Mouse (Mus musculus) lung, postnatal 0 days (tissue): ENCODE data around the gene Fndc3b. TPM values are rescaled to one million over a fixed set of nuclear protein-coding genes. Genes with fewer than 3 reads are reported as not detected.
A peak's percentile ranks its signal among the peaks of the same experiment; 100 is the strongest.
"Not testable (repeated sequence)": the region's sequence is repeated elsewhere in the genome, so short reads cannot be mapped to it uniquely, and the experiment has no call there.

Source experiments
- ATAC-seq: fragments of 200-750 bp; cut with Nextera tagmentation; 2 replicates; pipeline ENCODE4 v1.8.0; 2017; ENCODE audit warnings: moderate library complexity
- DNase-seq: peaks from one replicate; pipeline ENCODE4 v3.0.0-alpha.2; 2016; ENCODE audit warnings: low spot score
- H3K27ac ChIP-seq: fragments of 300-500 bp; sonication (generic); 2 replicates; pipeline ENCODE4 v1.5.1; 2014; ENCODE audit warnings: antibody characterized with exemption, mild to moderate bottlenecking, low read length, mixed read lengths
- H3K27me3 ChIP-seq: fragments of 300-500 bp; sonication (generic); replicated peaks from 2 replicates; pipeline ENCODE4 v1.6.1; 2014; ENCODE audit warnings: low read length, mixed read lengths; ENCODE audit not compliant: insufficient read depth
- H3K36me3 ChIP-seq: fragments of 300-500 bp; sonication (generic); 2 replicates; pipeline ENCODE4 v1.6.1; 2014; ENCODE audit warnings: low read length, mixed read lengths; ENCODE audit not compliant: insufficient read depth
- H3K4me1 ChIP-seq: fragments of 300-500 bp; sonication (generic); 2 replicates; pipeline ENCODE4 v1.6.1; 2014; ENCODE audit warnings: antibody characterized with exemption, low read depth, low read length, mixed read lengths; ENCODE audit not compliant: insufficient read depth
- H3K4me2 ChIP-seq: fragments of 300-500 bp; sonication (generic); replicated peaks from 2 replicates; pipeline ENCODE4 v1.6.1; 2014; ENCODE audit warnings: low read depth, mild to moderate bottlenecking, low read length, moderate library complexity, mixed read lengths
- H3K4me3 ChIP-seq: fragments of 300-500 bp; sonication (generic); 2 replicates; pipeline ENCODE4 v1.5.1; 2014; ENCODE audit warnings: low read depth, low read length
- H3K9ac ChIP-seq: fragments of 300-500 bp; sonication (generic); replicated peaks from 2 replicates; pipeline ENCODE4 v1.6.1; 2014; ENCODE audit warnings: low read depth, mild to moderate bottlenecking
- H3K9me3 ChIP-seq: fragments of 300-500 bp; sonication (generic); 2 replicates; pipeline ENCODE4 v1.6.1; 2016; ENCODE audit warnings: low read length, mixed read lengths
- CTCF ChIP-seq: IDR thresholded peaks from 2 replicates; pipeline ENCODE4 v1.5.1; 2016; ENCODE audit warnings: antibody characterized with exemption, mild to moderate bottlenecking
- EP300 ChIP-seq: IDR thresholded peaks from 2 replicates; pipeline ENCODE4 v1.6.1; 2016; ENCODE audit warnings: antibody characterized with exemption, mild to moderate bottlenecking, control low read depth
- WGBS: fragments of 180-500 bp; shearing (Covaris S2); extraction: QIAGEN DNeasy Blood & Tissue Kit; methylation state at CpG from one replicate; pipeline ENCODE4 v1.1.7; 2014; 5-methylcytosine and 5-hydroxymethylcytosine counted together
- polyA plus RNA-seq: library from polyadenylated mRNA; unstranded; fragments of >200 nt; fragmentation: Nextera tagmentation; extraction: Ambion mirVana; gene quantifications from 2 replicates; pipeline ENCODE4 v1.2.1, GENCODE M21; 2015

Gene Fndc3b
- polyA plus RNA-seq, 1 experiment from 2014 or later: 28.5 TPM

DNA sequence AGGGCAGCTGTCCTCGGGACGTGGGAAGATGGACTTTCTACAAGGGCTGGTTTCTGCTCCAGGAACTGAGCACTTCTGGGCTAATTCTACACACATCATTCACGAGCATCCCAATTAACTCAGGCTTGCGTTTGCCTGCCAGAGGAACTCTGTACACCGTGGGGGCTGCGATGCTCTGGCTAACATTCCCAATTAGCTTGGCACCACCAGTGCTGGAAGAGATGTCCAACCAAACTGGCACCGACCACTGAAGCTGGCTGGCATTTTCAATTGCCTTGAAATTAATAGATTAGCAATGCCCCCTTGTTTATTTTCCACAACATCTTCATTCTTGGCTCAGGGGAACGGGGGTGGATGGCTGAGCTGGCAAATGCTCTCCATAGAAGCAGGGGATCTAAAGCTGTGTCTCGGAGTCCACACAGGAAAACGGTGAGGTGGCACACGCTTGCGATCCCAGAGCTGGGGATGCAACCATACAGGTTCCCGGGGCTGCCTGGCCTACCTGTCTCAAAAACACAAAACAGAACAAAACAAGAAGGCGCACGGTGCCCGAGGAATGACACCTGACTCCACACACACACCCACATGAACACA lies 232.4 kb downstream of the Fndc3b start:
- no peak for ATAC-seq
- Histone ChIP-seq H3K9me3 (no peaks in the 10 kb centered on the region), H3K9ac (no peak overlapping the region), H3K4me3 (no peak overlapping the region), H3K4me2 (no peak overlapping the region), H3K36me3 (peaks cover 13% of the 10 kb centered on the region; the same call in 1 of the 2 replicates), H3K27ac (no peak overlapping the region), H3K27me3 (no peaks in the 10 kb centered on the region), H3K4me1 (no peaks in the 10 kb centered on the region)
- TF ChIP-seq EP300: no peak
- no peak for TF ChIP-seq CTCF
- DNase-seq: no peak
- WGBS: 90% methylated on average over 16 of the region's 16 CpGs

DNA sequence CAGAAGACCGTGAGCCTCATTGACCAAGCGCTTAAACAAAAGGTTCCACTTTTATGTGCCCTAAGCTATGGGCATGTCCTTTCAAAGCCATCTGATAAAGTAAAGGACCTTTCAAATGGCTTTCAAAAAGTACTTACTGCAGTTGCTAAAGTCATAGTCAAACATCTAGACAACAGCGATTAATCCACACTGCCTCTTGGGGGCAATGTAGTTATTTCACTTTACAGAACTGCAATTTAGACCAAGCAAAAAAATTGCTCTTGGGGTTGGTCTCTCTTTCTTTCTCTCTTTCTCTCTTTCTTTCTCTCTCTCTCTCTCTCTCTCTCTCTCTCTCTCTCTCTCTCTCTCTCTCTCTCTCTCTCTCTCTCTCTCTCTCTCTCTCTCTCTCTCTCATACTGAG lies 233.4 kb downstream of the Fndc3b start:
- not testable (repeated sequence) for ATAC-seq, H3K27me3 ChIP-seq, H3K4me2 ChIP-seq, H3K27ac ChIP-seq, H3K9ac ChIP-seq, H3K4me1 ChIP-seq, H3K9me3 ChIP-seq, H3K4me3 ChIP-seq
- 59% methylated on average over 3 of the region's 3 CpGs for WGBS
- peaks cover 14% of the 10 kb centered on the region; the same call in 1 of the 2 replicates for H3K36me3 ChIP-seq
- peak; percentile 47 for TF ChIP-seq CTCF
- DNase-seq: peak; percentile 43

DNA sequence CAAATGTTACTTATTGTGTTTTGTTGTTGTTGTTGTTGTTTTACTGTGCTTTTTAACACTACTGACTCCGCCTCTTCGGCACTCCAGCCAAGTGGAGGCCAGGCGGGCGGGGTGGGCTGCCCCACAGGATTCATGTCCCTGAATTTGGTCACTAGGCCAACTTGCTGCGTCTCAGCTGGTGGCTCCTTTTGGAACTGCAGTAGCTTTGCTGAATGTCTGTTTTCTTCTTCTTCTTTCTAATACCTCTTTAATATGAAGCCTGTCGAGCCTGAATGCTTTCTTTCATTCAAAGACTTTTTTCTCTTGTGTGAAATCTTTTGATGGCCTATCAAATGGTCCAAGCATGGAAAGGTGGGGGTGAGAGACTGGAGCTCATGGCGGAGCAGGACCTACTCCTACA lies 235.2 kb downstream of the Fndc3b start:
- Histone ChIP-seq H3K9me3 (no peaks in the 10 kb centered on the region), H3K4me3 (no peak overlapping the region), H3K4me1 (no peaks in the 10 kb centered on the region), H3K27ac (no peak overlapping the region), H3K9ac (no peak overlapping the region), H3K36me3 (peaks cover 12% of the 10 kb centered on the region; the same call in 1 of the 2 replicates), H3K27me3 (no peaks in the 10 kb centered on the region), H3K4me2 (no peak overlapping the region)
- ATAC-seq (no peak), DNase-seq (no peak)
- no peak for TF ChIP-seq EP300
- TF ChIP-seq CTCF: no peak
- 90% methylated on average over 7 of the region's 7 CpGs for WGBS

DNA sequence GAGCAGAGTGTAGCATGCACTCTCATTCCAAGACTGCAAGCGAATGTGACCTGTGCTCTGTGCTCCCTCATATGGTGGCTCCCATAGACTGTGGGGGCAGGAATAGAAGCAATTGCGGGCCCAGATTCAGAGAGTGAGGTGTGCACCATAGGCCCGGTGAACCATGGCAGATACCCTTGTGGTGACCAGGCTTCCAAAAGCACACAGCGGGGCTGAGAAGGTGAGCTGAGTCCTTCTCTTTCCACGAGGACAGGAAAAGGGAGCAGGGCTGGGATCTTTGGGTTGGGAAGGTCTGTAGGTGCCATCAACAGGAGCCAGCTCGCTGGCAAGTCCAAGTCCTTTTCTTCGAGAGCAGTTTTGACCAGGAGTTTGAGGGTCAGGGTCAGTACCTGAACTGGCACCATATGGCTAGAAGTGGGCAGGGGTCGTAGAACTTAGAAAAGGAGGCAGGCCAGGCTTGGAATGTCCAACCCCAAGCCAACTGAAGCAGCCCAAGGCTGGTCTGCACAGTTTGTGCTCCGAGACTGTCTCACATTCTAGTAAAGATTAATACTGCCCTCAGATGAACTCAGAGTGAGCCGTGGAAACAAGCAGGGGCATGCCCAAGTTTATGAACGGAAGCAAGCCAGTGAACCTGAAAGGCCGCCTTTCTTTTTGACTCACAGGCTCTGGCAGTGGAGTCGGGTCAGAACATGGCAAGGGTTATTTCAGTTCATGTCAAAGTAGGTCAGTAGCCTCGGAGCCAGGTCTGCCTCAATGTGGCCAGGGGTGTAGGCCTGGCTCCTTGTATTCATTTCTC lies 237.1 kb downstream of the Fndc3b start:
- H3K27me3 ChIP-seq: no peaks in the 10 kb centered on the region
- WGBS: 91% methylated on average over 14 of the region's 14 CpGs
- no peak overlapping the region for H3K4me3 ChIP-seq
- H3K4me1 ChIP-seq: no peaks in the 10 kb centered on the region
- no peak for ATAC-seq
- H3K9ac ChIP-seq: no peak overlapping the region
- no peak for TF ChIP-seq CTCF
- TF ChIP-seq EP300: no peak
- peaks cover 19% of the 10 kb centered on the region; the same call in 1 of the 2 replicates for H3K36me3 ChIP-seq
- no peak for DNase-seq
- no peak overlapping the region for H3K4me2 ChIP-seq
- no peak overlapping the region for H3K27ac ChIP-seq
- H3K9me3 ChIP-seq: no peaks in the 10 kb centered on the region

DNA sequence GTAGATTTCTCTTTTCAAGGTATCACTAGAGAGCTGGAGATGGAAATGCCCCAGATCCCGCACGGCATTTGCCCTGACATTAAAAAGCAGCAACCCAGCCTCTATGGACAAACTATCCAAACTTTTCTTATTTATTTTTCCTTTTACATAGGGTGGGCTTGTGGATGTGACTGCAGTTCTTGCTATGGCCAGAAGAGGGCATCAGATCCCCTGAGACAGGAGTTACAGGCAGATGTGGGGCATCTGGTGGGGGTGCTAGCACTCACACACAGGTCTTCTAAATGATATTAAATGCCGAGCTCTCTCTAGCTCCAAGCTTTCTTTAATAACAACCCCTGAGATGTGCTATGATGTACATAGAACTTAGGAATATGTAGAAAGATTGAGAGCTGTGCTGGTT lies 238.3 kb downstream of the Fndc3b start:
- ATAC-seq (no peak), DNase-seq (no peak)
- H3K4me2 ChIP-seq: no peak overlapping the region
- no peak overlapping the region for H3K27ac ChIP-seq
- H3K9ac ChIP-seq: no peak overlapping the region
- no peaks in the 10 kb centered on the region for H3K4me1 ChIP-seq
- no peaks in the 10 kb centered on the region for H3K9me3 ChIP-seq
- no peak overlapping the region for H3K4me3 ChIP-seq
- H3K27me3 ChIP-seq: no peaks in the 10 kb centered on the region
- TF ChIP-seq EP300: no peak
- peak; percentile 58 for TF ChIP-seq CTCF
- peaks cover 27% of the 10 kb centered on the region; the same call in 1 of the 2 replicates for H3K36me3 ChIP-seq
- 96% methylated on average over 3 of the region's 3 CpGs for WGBS

DNA sequence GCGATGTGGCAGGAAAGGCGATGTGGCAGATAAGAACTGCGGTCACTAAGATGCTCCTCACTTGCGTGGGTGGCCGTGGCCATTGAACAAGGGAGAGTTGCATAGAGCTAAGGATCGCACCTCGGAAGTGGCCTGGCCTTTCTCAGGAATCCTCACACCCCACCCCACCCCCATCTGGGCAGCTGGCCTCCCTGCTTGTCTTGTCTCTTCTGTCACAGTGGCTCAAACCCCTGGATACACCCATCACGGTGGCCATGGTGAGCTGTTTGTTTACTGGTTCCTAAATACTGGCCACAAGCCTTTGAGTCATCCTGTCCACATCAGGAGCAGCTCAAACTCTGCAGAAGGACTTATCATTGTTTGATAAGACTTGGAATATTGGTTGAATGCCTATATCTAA lies 240.3 kb downstream of the Fndc3b start:
- no peak overlapping the region for H3K27ac ChIP-seq
- no peak overlapping the region for H3K9ac ChIP-seq
- no peaks in the 10 kb centered on the region for H3K27me3 ChIP-seq
- ATAC-seq: no peak
- 77% methylated on average over 8 of the region's 8 CpGs for WGBS
- no peak for DNase-seq
- H3K4me2 ChIP-seq: no peak overlapping the region
- H3K9me3 ChIP-seq: no peaks in the 10 kb centered on the region
- no peaks in the 10 kb centered on the region for H3K4me1 ChIP-seq
- TF ChIP-seq CTCF (no peak), EP300 (no peak)
- H3K36me3 ChIP-seq: peaks cover 27% of the 10 kb centered on the region; the same call in 1 of the 2 replicates
- no peak overlapping the region for H3K4me3 ChIP-seq
